Mouse (Mus musculus) frontal cortex, adult 2 months (tissue): ENCODE results near the gene Dnhd1. TPM values are rescaled to one million over a fixed set of nuclear protein-coding genes. Genes with fewer than 3 reads are reported as not detected.
"Not testable (repeated sequence)": the region's sequence is repeated elsewhere in the genome, so short reads cannot be mapped to it uniquely, and the experiment has no call there.

Experiments used
- DNase-seq, 2 experiments: peaks; one replicate each; pipeline ENCODE4 v3.0.0; 2022; ENCODE audit warnings: low spot score in 1 of 2; ENCODE audit errors: extremely low spot score in 1 of 2
- polyA plus RNA-seq: library from polyadenylated mRNA; depleted of rRNA; stranded (reverse); fragments of >200 nt; gene quantifications from 2 replicates; pipeline ENCODE4 v1.2.3, GENCODE M21; 2012

Dnhd1 gene
- polyA plus RNA-seq, 1 experiment = 11.5 TPM

GRCm38 (mm10) chr7:105639756-105640155, 10.9 kb upstream of the Dnhd1 start, which contains the start of gene Timm10b:
Gene Timm10b (plus strand): TSS chr7:105640056.
- no peak for DNase-seq

- peak; percentile 98 to 99 for DNase-seq
Measured at GRCm38 (mm10) chr7:105640233-105640893, 10.3 kb upstream of the Dnhd1 start, which contains the start of the genes Arfip2 and Gm45799. Gene Arfip2 (minus strand): TSS chr7:105640416. Gene Gm45799 (plus strand): TSS chr7:105640552.

GRCm38 (mm10) chr7:105640894-105641255, 9.8 kb upstream of the Dnhd1 start:
- DNase-seq = no peak

GRCm38 (mm10) chr7:105641936-105642335, 8.7 kb upstream of the Dnhd1 start:
- no peak for DNase-seq

GRCm38 (mm10) chr7:105685541-105686197, 35.0 kb downstream of the Dnhd1 start:
- no peak for DNase-seq

GRCm38 (mm10) chr7:105690875-105691274, 40.2 kb downstream of the Dnhd1 start:
- no peak for DNase-seq

GRCm38 (mm10) chr7:105703184-105703583, 52.6 kb downstream of the Dnhd1 start:
- peak; percentile 14 to 55 for DNase-seq

- DNase-seq = no peak
Measured at GRCm38 (mm10) chr7:105703816-105704215, 53.2 kb downstream of the Dnhd1 start.

- no peak for DNase-seq
Measured at GRCm38 (mm10) chr7:105708733-105709132, 58.1 kb downstream of the Dnhd1 start.

GRCm38 (mm10) chr7:105715366-105715765, 64.7 kb downstream of the Dnhd1 start:
- DNase-seq = no peak

- DNase-seq = no peak
Measured at GRCm38 (mm10) chr7:105721916-105722315, 71.3 kb downstream of the Dnhd1 start.

- DNase-seq = peak in 1 of 2 experiments; percentile 82
Measured at GRCm38 (mm10) chr7:105726144-105726979, 75.7 kb downstream of the Dnhd1 start.

- no peak for DNase-seq
Measured at GRCm38 (mm10) chr7:105726980-105727325, 76.3 kb downstream of the Dnhd1 start.

- no peak for DNase-seq
Measured at GRCm38 (mm10) chr7:105728701-105729428, 78.2 kb downstream of the Dnhd1 start.

GRCm38 (mm10) chr7:105733836-105734235, 83.2 kb downstream of the Dnhd1 start:
- DNase-seq = no peak

- no peak for DNase-seq
Measured at GRCm38 (mm10) chr7:105734826-105735225, 84.2 kb downstream of the Dnhd1 start.

- DNase-seq = not testable (repeated sequence)
Measured at GRCm38 (mm10) chr7:105735464-105735863, 84.8 kb downstream of the Dnhd1 start.

- peak; percentile 87 to 94 for DNase-seq
Measured at GRCm38 (mm10) chr7:105736264-105736901, 85.8 kb downstream of the Dnhd1 start, which contains the start of gene Ilk. Gene Ilk (plus strand): TSS chr7:105736592.

- DNase-seq = no peak
Measured at GRCm38 (mm10) chr7:105736911-105737521, 86.4 kb downstream of the Dnhd1 start, which contains the start of gene Rrp8. Gene Rrp8 (minus strand): TSS chr7:105737385.
